Mouse (Mus musculus): ENCODE data around the gene Hoxb2. TPM values are rescaled to one million over a fixed set of nuclear protein-coding genes. Genes with fewer than 3 reads are reported as not detected.
A peak's percentile ranks its signal among the peaks of the same experiment; 100 is the strongest.

Hoxb2 gene
- polyA plus RNA-seq (2012; rRNA removed): 0.20 and 1.2 TPM in 2 replicates

- Histone ChIP-seq H3K36me3 (ENCODE audit: control insufficient read depth, insufficient read depth, low read length) (no peaks in the 10 kb centered on the region), H3K4me3 (ENCODE audit: control insufficient read depth, low read depth, low read length) (no peak within 1 kb of the TSS), H3K4me1 (ENCODE audit: control insufficient read depth, insufficient read depth, low read length) (peaks cover 12% of the 10 kb centered on the region), H3K27ac (ENCODE audit: control insufficient read depth, insufficient read depth, low read depth, low read length) (no peak within 1 kb of the TSS), H3K27me3 (ENCODE audit: control insufficient read depth, insufficient read depth, low read length) (peaks cover 7% of the 10 kb centered on the region)
- TF ChIP-seq POLR2A (IDR thresholded peaks at IDR 0.05; ENCODE audit: control insufficient read depth, low read depth, low read length) (no peak), CTCF (IDR thresholded peaks at IDR 0.05; ENCODE audit: control insufficient read depth, insufficient read depth, insufficient replicate concordance, low read depth, low read length) (no peak)
Measured at GRCm38 (mm10) chr11:96350341-96350624, at the start of gene Hoxb2. TSS of gene Hoxb2 (plus strand) at chr11:96350525.

GRCm38 (mm10) chr11:96301064-96301431 is 49.3 kb upstream of the Hoxb2 start:
- TF ChIP-seq POLR2A (IDR thresholded peaks at IDR 0.05; ENCODE audit: control insufficient read depth, low read depth, low read length) (no peak), CTCF (IDR thresholded peaks at IDR 0.05; ENCODE audit: control insufficient read depth, insufficient read depth, insufficient replicate concordance, low read depth, low read length) (no peak)
- Histone ChIP-seq H3K27ac (ENCODE audit: control insufficient read depth, insufficient read depth, low read depth, low read length) (no peak overlapping the region), H3K27me3 (ENCODE audit: control insufficient read depth, insufficient read depth, low read length) (peaks cover 18% of the 10 kb centered on the region), H3K4me1 (ENCODE audit: control insufficient read depth, insufficient read depth, low read length) (peaks cover 22% of the 10 kb centered on the region), H3K36me3 (ENCODE audit: control insufficient read depth, insufficient read depth, low read length) (no peaks in the 10 kb centered on the region), H3K4me3 (ENCODE audit: control insufficient read depth, low read depth, low read length) (no peak overlapping the region)

GRCm38 (mm10) chr11:96301837-96302236 is 48.5 kb upstream of the Hoxb2 start:
- H3K27ac ChIP-seq (ENCODE audit: control insufficient read depth, insufficient read depth, low read depth, low read length): no peak overlapping the region
- TF ChIP-seq CTCF (IDR thresholded peaks at IDR 0.05; ENCODE audit: control insufficient read depth, insufficient read depth, insufficient replicate concordance, low read depth, low read length) (no peak), POLR2A (IDR thresholded peaks at IDR 0.05; ENCODE audit: control insufficient read depth, low read depth, low read length) (no peak)
- H3K27me3 ChIP-seq (ENCODE audit: control insufficient read depth, insufficient read depth, low read length): peaks cover 18% of the 10 kb centered on the region
- no peaks in the 10 kb centered on the region for H3K36me3 ChIP-seq (ENCODE audit: control insufficient read depth, insufficient read depth, low read length)
- H3K4me1 ChIP-seq (ENCODE audit: control insufficient read depth, insufficient read depth, low read length): peaks cover 22% of the 10 kb centered on the region
- H3K4me3 ChIP-seq (ENCODE audit: control insufficient read depth, low read depth, low read length): no peak overlapping the region

GRCm38 (mm10) chr11:96302381-96303150 is 47.8 kb upstream of the Hoxb2 start:
- TF ChIP-seq POLR2A (IDR thresholded peaks at IDR 0.05; ENCODE audit: control insufficient read depth, low read depth, low read length) (no peak), CTCF (IDR thresholded peaks at IDR 0.05; ENCODE audit: control insufficient read depth, insufficient read depth, insufficient replicate concordance, low read depth, low read length) (no peak)
- H3K27me3 ChIP-seq (ENCODE audit: control insufficient read depth, insufficient read depth, low read length): peaks cover 18% of the 10 kb centered on the region
- H3K27ac ChIP-seq (ENCODE audit: control insufficient read depth, insufficient read depth, low read depth, low read length): no peak overlapping the region
- no peaks in the 10 kb centered on the region for H3K36me3 ChIP-seq (ENCODE audit: control insufficient read depth, insufficient read depth, low read length)
- H3K4me3 ChIP-seq (ENCODE audit: control insufficient read depth, low read depth, low read length): peak overlapping the region; percentile 48
- peaks cover 22% of the 10 kb centered on the region for H3K4me1 ChIP-seq (ENCODE audit: control insufficient read depth, insufficient read depth, low read length)

- TF ChIP-seq POLR2A (IDR thresholded peaks at IDR 0.05; ENCODE audit: control insufficient read depth, low read depth, low read length) (no peak), CTCF (IDR thresholded peaks at IDR 0.05; ENCODE audit: control insufficient read depth, insufficient read depth, insufficient replicate concordance, low read depth, low read length) (peak; percentile 79)
- H3K27ac ChIP-seq (ENCODE audit: control insufficient read depth, insufficient read depth, low read depth, low read length): no peak within 1 kb of the TSS
- no peaks in the 10 kb centered on the region for H3K36me3 ChIP-seq (ENCODE audit: control insufficient read depth, insufficient read depth, low read length)
- H3K4me1 ChIP-seq (ENCODE audit: control insufficient read depth, insufficient read depth, low read length): peaks cover 22% of the 10 kb centered on the region
- peak within 1 kb of the TSS; percentile 48 for H3K4me3 ChIP-seq (ENCODE audit: control insufficient read depth, low read depth, low read length)
- H3K27me3 ChIP-seq (ENCODE audit: control insufficient read depth, insufficient read depth, low read length): peaks cover 18% of the 10 kb centered on the region
Measured at GRCm38 (mm10) chr11:96303151-96304099, 46.9 kb upstream of the Hoxb2 start, which contains the start of gene Hoxb5. TSS of gene Hoxb5 (plus strand) at chr11:96303336.

- H3K4me3 ChIP-seq (ENCODE audit: control insufficient read depth, low read depth, low read length): peak overlapping the region; percentile 26; the same call in 1 of the 2 replicates
- TF ChIP-seq POLR2A (IDR thresholded peaks at IDR 0.05; ENCODE audit: control insufficient read depth, low read depth, low read length) (no peak), CTCF (IDR thresholded peaks at IDR 0.05; ENCODE audit: control insufficient read depth, insufficient read depth, insufficient replicate concordance, low read depth, low read length) (no peak)
- H3K27ac ChIP-seq (ENCODE audit: control insufficient read depth, insufficient read depth, low read depth, low read length): no peak overlapping the region
- peaks cover 32% of the 10 kb centered on the region for H3K4me1 ChIP-seq (ENCODE audit: control insufficient read depth, insufficient read depth, low read length)
- H3K27me3 ChIP-seq (ENCODE audit: control insufficient read depth, insufficient read depth, low read length): peaks cover 18% of the 10 kb centered on the region
- H3K36me3 ChIP-seq (ENCODE audit: control insufficient read depth, insufficient read depth, low read length): no peaks in the 10 kb centered on the region
Measured at GRCm38 (mm10) chr11:96304381-96305195, 45.7 kb upstream of the Hoxb2 start.

All from testis, adult 2 months (tissue).